Mouse (Mus musculus) forebrain, embryonic 13.5 days (tissue): Measurements from ENCODE around the gene Micall1. TPM values are rescaled to one million over a fixed set of nuclear protein-coding genes. Genes with fewer than 3 reads are reported as not detected.

Source experiments
- ATAC-seq: fragments of 200-750 bp; cut with Nextera tagmentation; 2 replicates; pipeline ENCODE4 v1.8.0; 2017
- H3K27ac ChIP-seq: fragments of 300-500 bp; sonication (generic); 2 replicates; pipeline ENCODE4 v1.5.1; 2015; ENCODE audit warnings: inconsistent platforms, mild to moderate bottlenecking, moderate library complexity
- H3K27me3 ChIP-seq: fragments of 300-500 bp; sonication (generic); 2 replicates; pipeline ENCODE4 v1.6.1; 2015; ENCODE audit warnings: mild to moderate bottlenecking, inconsistent platforms
- H3K36me3 ChIP-seq: fragments of 300-500 bp; sonication (generic); 2 replicates; pipeline ENCODE4 v1.6.1; 2015; ENCODE audit warnings: mild to moderate bottlenecking, inconsistent platforms; ENCODE audit not compliant: poor library complexity, severe bottlenecking
- H3K4me1 ChIP-seq: fragments of 300-500 bp; sonication (generic); 2 replicates; pipeline ENCODE4 v1.6.1; 2015; ENCODE audit warnings: inconsistent platforms
- H3K4me2 ChIP-seq: fragments of 300-500 bp; sonication (generic); 2 replicates; pipeline ENCODE4 v1.6.1; 2015; ENCODE audit warnings: inconsistent platforms, mild to moderate bottlenecking, moderate library complexity
- H3K4me3 ChIP-seq: fragments of 300-500 bp; sonication (generic); 2 replicates; pipeline ENCODE4 v1.5.1; 2015; ENCODE audit warnings: mild to moderate bottlenecking, inconsistent platforms
- H3K9ac ChIP-seq: fragments of 300-500 bp; sonication (generic); 2 replicates; pipeline ENCODE4 v1.6.1; 2015; ENCODE audit warnings: mild to moderate bottlenecking, inconsistent platforms
- H3K9me3 ChIP-seq: fragments of 300-500 bp; sonication (generic); replicated peaks from 2 replicates; pipeline ENCODE4 v1.6.1; 2016; ENCODE audit warnings: inconsistent platforms
- WGBS: fragments of 180-500 bp; shearing (Covaris S2); methylation state at CpG from one replicate; pipeline ENCODE4 v1.1.7; 2015; 5-methylcytosine and 5-hydroxymethylcytosine counted together
- polyA plus RNA-seq: library from polyadenylated mRNA; unstranded; fragments of >200 nt; fragmentation: Nextera tagmentation; extraction: Ambion mirVana; gene quantifications from 2 replicates; pipeline ENCODE4 v1.2.1, GENCODE M21; 2015

Micall1 gene
- polyA plus RNA-seq, 1 experiment from 2014 or later = 5.4 TPM

DNA sequence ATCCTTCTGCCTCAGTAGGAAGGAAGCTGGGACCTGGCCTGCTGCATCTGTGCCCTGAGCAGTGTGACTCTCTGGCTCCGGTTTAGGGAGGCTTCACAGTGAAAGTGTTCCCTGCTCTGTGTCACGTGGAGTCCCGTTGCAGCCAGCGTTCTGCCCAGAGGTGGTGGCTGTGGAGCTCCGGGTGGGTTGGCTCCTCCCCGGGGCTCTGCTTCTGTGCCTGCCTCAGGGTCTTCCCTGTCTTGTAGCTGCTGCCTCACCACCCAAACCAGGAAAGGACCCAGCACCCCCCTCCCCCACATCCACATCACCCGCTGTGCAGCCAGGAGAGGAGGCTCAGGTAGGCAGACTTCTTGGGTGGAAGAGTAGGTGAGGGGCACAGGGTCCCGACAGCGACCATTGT is 10.8 kb downstream of the Micall1 start:
- Histone ChIP-seq H3K27me3 (no peaks in the 10 kb centered on the region), H3K4me2 (no peak overlapping the region), H3K9ac (no peak overlapping the region), H3K9me3 (no peaks in the 10 kb centered on the region), H3K36me3 (peaks cover 50% of the 10 kb centered on the region), H3K4me1 (no peaks in the 10 kb centered on the region), H3K4me3 (no peak overlapping the region), H3K27ac (no peak overlapping the region)
- no peak for ATAC-seq
- 88% methylated on average over 9 of the region's 9 CpGs for WGBS

DNA sequence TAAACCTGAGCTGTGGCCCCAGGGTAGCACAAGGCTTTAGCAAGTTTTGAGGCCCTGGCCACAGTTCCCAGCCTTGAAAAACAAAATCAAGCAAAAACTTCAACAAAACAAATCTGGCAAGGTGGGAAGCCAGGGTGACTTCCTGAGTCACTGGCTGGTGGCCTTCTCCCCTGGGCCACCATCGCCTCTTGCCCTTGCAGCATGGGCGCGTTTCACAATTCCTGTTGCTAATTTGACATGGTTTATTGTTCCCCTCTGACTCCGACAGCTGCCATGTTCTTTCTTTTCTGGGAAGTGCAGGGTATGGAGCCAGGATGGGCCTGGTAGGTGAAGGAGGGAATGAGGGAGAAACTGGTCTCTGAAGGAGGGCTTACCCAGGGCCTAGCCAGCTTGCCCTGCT is 13.4 kb downstream of the Micall1 start:
- no peak for ATAC-seq
- Histone ChIP-seq H3K9ac (no peak overlapping the region), H3K4me1 (no peaks in the 10 kb centered on the region), H3K4me3 (no peak overlapping the region), H3K27me3 (no peaks in the 10 kb centered on the region), H3K4me2 (no peak overlapping the region), H3K27ac (no peak overlapping the region), H3K36me3 (peaks cover 64% of the 10 kb centered on the region), H3K9me3 (no peaks in the 10 kb centered on the region)
- 84% methylated on average over 4 of the region's 4 CpGs for WGBS

DNA sequence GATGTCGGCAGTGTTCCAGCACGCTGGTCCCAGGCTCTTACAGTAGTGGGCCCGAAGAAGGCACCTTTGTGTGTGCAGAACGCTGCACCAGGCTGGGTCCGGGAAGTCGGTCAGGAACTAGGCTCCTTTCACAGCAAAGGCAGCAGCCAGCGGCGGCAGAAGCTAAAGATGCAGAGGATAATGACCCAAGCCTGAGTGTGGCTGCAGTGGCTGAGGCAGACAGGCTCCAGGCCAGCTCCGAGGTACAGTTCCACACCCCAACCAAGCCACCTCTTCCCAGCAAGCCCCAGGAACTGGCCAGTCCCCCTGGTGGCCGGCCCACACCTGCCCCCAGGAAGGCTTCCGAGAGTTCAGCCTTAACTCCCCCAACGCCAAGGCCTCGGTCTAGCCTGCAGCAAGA is 13.8 kb downstream of the Micall1 start:
- Histone ChIP-seq H3K27ac (no peak overlapping the region), H3K4me1 (no peaks in the 10 kb centered on the region), H3K27me3 (no peaks in the 10 kb centered on the region), H3K4me2 (no peak overlapping the region), H3K36me3 (peaks cover 65% of the 10 kb centered on the region), H3K4me3 (no peak overlapping the region), H3K9ac (no peak overlapping the region), H3K9me3 (no peaks in the 10 kb centered on the region)
- WGBS = 78% methylated on average over 13 of the region's 13 CpGs
- no peak for ATAC-seq

DNA sequence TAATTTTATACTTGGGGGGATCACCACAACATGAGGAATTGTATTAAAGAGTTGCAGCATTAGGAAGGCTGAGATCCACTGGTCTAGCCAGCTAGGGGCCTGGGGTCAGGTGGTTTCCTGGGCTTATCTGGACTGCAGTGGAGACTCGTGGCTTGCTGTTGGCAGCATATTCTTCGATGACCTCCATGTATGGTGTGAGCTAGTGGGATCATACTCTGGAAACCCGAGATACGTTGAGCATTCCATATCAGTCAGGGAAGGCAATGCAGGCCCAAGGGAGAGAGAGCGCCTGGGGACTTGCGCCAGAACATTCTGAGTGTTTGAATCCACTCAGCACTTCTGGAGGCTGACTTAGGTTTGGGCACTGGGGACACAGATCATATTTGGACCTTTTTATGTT is 15.1 kb downstream of the Micall1 start:
- no peaks in the 10 kb centered on the region for H3K27me3 ChIP-seq
- no peak overlapping the region for H3K4me2 ChIP-seq
- peaks cover 66% of the 10 kb centered on the region for H3K36me3 ChIP-seq
- WGBS = 85% methylated on average over 6 of the region's 6 CpGs
- H3K9ac ChIP-seq = no peak overlapping the region
- H3K9me3 ChIP-seq = no peaks in the 10 kb centered on the region
- no peak overlapping the region for H3K27ac ChIP-seq
- no peaks in the 10 kb centered on the region for H3K4me1 ChIP-seq
- no peak overlapping the region for H3K4me3 ChIP-seq
- no peak for ATAC-seq

DNA sequence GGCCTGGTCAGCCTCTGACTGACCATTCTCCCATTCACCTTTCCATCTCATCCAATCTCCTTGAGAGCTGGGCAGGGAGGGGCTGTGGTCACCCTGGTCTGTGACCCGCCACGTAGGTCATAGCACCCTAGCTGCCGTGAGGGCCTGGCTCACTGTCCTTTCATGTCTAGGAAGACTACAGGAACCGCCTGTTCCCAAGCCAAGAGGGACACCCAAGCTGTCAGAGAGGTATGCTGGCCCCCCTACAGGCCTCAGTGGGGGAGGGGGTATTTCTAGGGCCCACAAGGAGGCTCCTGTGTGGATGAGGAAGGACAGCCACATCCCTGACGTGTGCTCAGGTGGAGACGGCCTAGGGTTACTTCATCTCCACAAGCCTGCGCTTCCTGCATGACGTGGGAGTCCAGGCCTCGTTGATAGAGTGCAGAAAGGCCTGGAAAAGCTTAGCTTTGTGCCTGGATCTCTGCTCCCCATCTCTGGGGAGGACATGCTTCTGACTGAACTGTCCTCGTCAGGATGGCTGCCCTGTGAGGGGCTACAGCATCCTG is 15.7 kb downstream of the Micall1 start:
- no peak overlapping the region for H3K4me2 ChIP-seq
- H3K9ac ChIP-seq = no peak overlapping the region
- H3K36me3 ChIP-seq = peaks cover 64% of the 10 kb centered on the region
- no peaks in the 10 kb centered on the region for H3K9me3 ChIP-seq
- 87% methylated on average over 10 of the region's 10 CpGs for WGBS
- H3K4me3 ChIP-seq = no peak overlapping the region
- no peaks in the 10 kb centered on the region for H3K27me3 ChIP-seq
- H3K4me1 ChIP-seq = no peaks in the 10 kb centered on the region
- H3K27ac ChIP-seq = no peak overlapping the region
- ATAC-seq = no peak

DNA sequence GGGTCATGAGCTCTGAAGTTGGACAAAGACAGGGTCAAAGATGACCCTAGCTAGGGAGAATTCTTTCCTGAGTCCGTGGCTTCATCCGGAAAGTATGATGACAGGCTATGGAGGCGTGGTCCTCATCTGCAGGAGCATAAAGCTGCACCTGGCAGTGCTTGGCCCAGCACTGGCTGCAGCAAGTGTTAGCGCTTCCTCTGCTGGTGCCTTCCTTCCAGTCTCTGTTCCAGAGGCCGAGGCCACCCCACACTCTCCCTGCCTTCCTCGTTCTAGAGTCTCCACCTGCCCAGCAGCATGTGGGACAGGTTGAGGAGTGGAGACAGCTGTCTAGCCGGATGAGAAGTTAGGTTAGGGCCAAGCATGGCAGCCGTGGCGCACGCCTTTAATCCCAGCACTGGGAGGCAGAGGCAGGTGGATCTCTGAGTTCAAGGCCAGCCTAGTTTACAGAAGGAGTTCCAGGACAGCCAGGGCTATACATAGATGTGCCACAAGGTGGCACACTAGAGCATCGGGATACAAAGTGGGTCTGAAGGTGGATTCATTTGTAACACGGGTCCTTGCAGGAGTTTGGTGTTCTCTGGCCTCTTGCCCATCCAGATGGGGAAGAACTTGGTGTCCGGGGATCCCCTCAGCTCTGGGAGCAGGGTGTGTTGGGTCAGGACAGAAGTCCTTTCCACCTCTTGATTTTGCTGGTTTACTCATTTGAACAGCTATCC is 17.7 kb downstream of the Micall1 start:
- Histone ChIP-seq H3K4me1 (no peaks in the 10 kb centered on the region), H3K27ac (no peak overlapping the region), H3K9me3 (no peaks in the 10 kb centered on the region), H3K9ac (no peak overlapping the region), H3K4me2 (no peak overlapping the region), H3K27me3 (no peaks in the 10 kb centered on the region), H3K4me3 (no peak overlapping the region), H3K36me3 (peaks cover 81% of the 10 kb centered on the region)
- ATAC-seq = no peak
- WGBS = 85% methylated on average over 13 of the region's 13 CpGs

DNA sequence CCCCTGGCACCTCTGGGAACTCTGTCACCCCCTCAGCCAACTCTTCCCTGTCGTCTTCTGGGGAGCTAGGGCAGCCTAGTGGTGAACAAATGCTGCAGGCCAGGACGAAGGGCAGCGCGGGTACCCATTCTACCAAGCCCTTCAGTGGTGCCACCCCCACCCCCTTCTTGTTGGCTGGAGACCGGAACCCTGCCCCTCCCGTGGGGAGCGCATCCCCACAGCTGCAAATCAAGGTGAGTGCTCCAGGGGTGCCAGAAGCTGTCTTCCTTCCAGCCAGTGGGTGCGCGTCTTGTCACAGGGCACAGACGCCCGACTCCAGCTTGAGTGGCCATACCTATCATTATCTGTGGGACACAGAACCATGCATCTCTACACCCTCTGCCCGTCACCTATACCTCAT is 18.4 kb downstream of the Micall1 start:
- no peak overlapping the region for H3K4me2 ChIP-seq
- H3K4me3 ChIP-seq = no peak overlapping the region
- peaks cover 89% of the 10 kb centered on the region for H3K36me3 ChIP-seq
- H3K9me3 ChIP-seq = no peaks in the 10 kb centered on the region
- ATAC-seq = no peak
- no peaks in the 10 kb centered on the region for H3K27me3 ChIP-seq
- no peak overlapping the region for H3K27ac ChIP-seq
- H3K4me1 ChIP-seq = no peaks in the 10 kb centered on the region
- H3K9ac ChIP-seq = no peak overlapping the region
- WGBS = 91% methylated on average over 12 of the region's 12 CpGs

DNA sequence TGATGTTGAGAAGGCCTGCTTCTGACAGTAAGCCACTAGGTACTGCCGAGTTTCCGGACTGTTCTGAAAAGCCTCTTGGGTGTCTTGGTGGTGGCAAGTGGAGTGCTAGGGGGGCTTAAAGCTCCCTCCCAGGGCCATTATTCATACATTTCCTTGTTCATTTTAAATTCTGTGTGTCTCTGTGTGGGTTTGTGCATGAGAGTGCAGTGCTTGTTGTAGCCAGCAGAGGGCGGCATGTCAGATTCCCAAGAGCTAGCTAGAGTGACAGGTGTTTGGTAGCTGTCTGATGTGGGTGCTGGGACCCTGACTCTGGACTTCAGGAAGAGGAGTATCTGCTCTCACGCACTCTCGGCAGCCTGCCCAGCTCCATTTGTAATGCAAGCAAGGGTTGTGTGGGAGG is 19.5 kb downstream of the Micall1 start:
- H3K27me3 ChIP-seq = no peaks in the 10 kb centered on the region
- 96% methylated on average over 5 of the region's 5 CpGs for WGBS
- no peak overlapping the region for H3K27ac ChIP-seq
- no peak overlapping the region for H3K4me3 ChIP-seq
- no peak overlapping the region for H3K4me2 ChIP-seq
- no peak overlapping the region for H3K9ac ChIP-seq
- no peak for ATAC-seq
- no peaks in the 10 kb centered on the region for H3K9me3 ChIP-seq
- H3K4me1 ChIP-seq = no peaks in the 10 kb centered on the region
- peaks cover 90% of the 10 kb centered on the region for H3K36me3 ChIP-seq

DNA sequence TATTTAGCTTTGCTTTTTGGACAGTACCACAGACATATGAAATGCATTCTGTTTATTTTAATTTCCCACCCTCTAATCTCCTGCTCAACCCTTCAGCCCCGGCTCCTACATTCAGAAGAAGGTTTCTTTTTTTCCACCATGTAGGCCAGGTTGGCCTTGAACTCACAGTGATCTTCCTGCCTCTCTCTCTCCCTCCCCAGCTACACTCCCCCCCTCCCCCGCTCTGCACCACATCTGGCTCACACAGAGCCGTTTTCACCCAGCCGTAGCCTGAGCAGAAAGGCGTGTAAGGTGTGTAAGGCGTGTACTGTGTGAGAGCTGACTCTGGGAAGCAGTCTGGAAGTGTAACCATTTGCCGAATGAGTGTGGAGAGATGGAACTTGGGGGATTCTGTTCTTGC is 20.6 kb downstream of the Micall1 start:
- H3K4me3 ChIP-seq = no peak overlapping the region
- WGBS = 85% methylated on average over 7 of the region's 7 CpGs
- ATAC-seq = no peak
- H3K4me2 ChIP-seq = no peak overlapping the region
- no peaks in the 10 kb centered on the region for H3K9me3 ChIP-seq
- peaks cover 90% of the 10 kb centered on the region for H3K36me3 ChIP-seq
- no peaks in the 10 kb centered on the region for H3K4me1 ChIP-seq
- H3K27ac ChIP-seq = no peak overlapping the region
- H3K9ac ChIP-seq = no peak overlapping the region
- no peaks in the 10 kb centered on the region for H3K27me3 ChIP-seq

DNA sequence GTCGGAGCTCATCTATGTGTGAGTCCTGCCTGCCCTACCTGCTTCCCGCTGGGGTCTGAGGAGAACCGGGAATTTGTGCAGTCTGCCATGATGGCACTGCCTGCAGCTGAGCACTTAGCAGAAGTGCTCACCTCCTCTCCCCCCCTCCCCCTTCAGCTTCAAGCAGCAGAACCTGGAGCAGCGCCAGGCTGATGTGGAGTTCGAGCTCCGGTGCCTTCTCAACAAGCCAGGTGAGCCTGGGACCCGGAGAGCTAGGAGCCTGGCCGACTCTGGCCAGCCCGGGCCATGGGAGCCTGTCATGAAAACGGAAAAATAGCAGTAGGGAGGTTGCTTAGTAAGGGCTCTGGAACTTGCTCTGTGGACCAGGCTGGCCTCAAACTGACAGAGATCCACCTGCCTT is 22.1 kb downstream of the Micall1 start:
- no peak overlapping the region for H3K4me2 ChIP-seq
- H3K27ac ChIP-seq = no peak overlapping the region
- ATAC-seq = no peak
- peaks cover 76% of the 10 kb centered on the region for H3K36me3 ChIP-seq
- H3K9ac ChIP-seq = no peak overlapping the region; the same call in 1 of the 2 replicates
- H3K27me3 ChIP-seq = no peaks in the 10 kb centered on the region
- no peaks in the 10 kb centered on the region for H3K4me1 ChIP-seq
- no peak overlapping the region for H3K4me3 ChIP-seq
- 85% methylated on average over 10 of the region's 10 CpGs for WGBS
- no peaks in the 10 kb centered on the region for H3K9me3 ChIP-seq

DNA sequence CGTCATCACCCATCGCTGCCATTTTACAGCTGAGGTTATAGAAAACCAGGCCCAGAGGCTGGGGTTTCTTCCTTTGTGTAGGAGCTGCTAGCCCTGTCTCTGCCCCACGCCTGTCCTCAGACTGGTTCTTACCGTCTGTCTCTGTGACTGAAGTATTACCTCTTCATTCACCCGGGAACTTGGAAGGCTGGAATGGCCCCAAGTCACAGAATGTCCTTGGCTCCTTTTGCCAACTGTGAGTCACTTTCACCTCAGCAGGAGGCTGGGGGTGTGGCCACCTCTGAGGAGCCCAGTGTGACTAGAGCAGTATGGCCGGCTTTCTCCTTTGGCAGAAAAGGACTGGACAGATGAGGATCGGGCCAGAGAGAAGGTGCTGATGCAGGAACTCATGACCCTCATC is 22.7 kb downstream of the Micall1 start:
- H3K9me3 ChIP-seq = no peaks in the 10 kb centered on the region
- no peak for ATAC-seq
- 77% methylated on average over 7 of the region's 7 CpGs for WGBS
- H3K27me3 ChIP-seq = no peaks in the 10 kb centered on the region
- H3K9ac ChIP-seq = no peak overlapping the region
- peaks cover 69% of the 10 kb centered on the region for H3K36me3 ChIP-seq
- no peak overlapping the region for H3K4me2 ChIP-seq
- H3K27ac ChIP-seq = no peak overlapping the region
- no peaks in the 10 kb centered on the region for H3K4me1 ChIP-seq
- no peak overlapping the region for H3K4me3 ChIP-seq

DNA sequence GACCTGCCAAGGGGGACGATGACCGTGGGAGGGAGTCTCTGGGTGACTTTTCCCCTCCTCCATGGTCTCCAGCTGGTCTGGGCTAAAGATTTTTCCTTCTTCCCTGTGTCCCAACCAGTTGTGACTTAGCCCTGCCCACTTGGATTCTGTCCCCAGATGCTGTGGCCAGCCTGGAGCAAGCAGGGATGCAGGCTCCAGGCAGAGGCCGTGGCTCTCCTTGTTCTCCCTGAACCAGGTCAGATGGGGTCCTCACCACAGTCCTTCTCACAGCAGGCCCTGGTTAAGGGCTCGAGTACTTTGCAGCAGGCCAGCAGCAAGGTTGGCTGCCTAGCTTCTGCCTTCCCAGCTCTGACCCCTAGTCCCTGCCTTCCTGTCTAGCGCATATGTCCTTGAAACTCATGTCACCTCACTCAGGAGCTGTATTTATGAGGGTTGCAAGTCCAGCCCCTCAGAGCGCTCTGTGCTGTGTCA is 24.5 kb downstream of the Micall1 start:
- Histone ChIP-seq H3K4me3 (no peak overlapping the region), H3K27me3 (no peaks in the 10 kb centered on the region), H3K4me2 (no peak overlapping the region), H3K9me3 (no peaks in the 10 kb centered on the region), H3K4me1 (no peaks in the 10 kb centered on the region), H3K9ac (no peak overlapping the region), H3K36me3 (peaks cover 55% of the 10 kb centered on the region), H3K27ac (no peak overlapping the region)
- ATAC-seq = no peak
- WGBS = 89% methylated on average over 6 of the region's 6 CpGs
